Mouse (Mus musculus) cerebellum, postnatal 4 days (tissue): Measurements from ENCODE around the gene Hnrnpr.

Source experiments
- DNase-seq, 2 experiments: peaks; one replicate each; pipeline ENCODE4 v3.0.0; 2022; ENCODE audit warnings: low spot score in 2 of 2, mixed read lengths in 1 of 2

Gene Hnrnpr

GRCm38 (mm10) chr4:136308355-136308754, 2.4 kb upstream of the Hnrnpr start:
- no peak for DNase-seq

DNA sequence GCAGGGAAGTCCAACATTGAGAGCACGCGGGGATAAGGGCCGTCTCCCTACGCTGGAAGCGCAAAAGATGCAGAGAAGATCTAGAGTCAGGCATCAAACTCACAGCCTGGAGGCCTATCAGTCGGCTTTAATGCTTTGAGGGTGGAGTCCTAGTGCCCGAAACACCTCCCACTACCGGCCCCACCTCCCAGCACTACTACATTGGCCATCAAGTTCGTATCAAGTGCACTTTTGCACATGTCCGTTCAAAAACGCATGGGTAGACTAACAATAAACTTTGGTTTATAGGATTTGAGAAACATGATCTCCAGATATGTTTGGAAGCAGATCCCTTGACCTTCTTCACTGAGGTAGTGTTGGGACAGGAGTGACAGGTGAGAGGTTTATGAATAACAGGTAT, 962 bp upstream of the Hnrnpr start:
- DNase-seq = no peak

DNA sequence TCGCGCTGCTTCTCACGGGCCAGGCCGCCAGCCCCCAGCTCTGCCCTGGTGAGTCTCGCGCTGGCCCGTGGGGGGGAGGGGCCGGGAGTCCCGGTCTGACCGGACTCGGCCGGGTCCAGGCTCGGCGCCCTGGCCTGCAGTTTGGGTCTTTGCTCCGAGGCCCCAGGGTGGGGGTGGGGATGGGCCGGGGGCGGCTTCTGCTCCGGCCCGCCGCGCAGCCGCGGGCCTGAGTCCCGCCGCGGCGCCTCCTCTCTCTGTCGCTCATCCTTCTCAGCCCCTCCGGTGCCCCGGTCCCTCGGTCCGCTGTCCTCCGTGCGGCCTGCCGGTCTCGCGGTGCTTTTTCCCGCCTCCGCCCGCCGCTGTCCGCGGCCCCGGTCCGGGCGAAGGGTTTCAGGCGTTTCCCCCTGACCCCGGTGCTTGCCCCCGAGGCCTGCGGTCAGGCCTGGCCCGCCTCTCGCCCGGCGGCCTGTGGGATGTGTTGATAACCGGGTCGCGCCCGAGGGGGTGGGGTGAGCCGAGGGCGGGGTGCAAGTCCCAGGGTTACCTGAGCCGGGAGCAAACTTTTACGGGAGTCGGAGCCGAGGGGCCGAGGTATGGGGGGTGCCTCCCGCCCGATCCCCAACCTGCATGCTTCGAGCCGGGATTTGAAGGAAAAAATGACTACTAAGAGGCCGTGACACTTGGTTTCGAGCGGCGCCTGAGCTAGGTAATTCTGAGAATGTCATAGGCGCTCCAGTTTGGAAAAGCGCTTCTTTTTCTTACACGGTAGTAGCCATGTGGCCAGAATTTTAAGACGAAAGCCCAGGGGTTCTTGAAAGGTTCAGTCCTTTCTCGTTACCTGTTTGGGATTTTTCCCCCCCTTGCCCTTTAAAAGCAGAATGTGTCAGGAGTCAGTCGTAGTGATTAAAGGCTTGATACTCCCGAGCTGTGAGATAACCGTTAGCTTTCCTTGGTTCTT, 579 bp downstream of the Hnrnpr start:
- peak in 1 of 2 experiments; percentile 50 for DNase-seq

GRCm38 (mm10) chr4:136312616-136313015, 1.9 kb downstream of the Hnrnpr start:
- DNase-seq = no peak

DNA sequence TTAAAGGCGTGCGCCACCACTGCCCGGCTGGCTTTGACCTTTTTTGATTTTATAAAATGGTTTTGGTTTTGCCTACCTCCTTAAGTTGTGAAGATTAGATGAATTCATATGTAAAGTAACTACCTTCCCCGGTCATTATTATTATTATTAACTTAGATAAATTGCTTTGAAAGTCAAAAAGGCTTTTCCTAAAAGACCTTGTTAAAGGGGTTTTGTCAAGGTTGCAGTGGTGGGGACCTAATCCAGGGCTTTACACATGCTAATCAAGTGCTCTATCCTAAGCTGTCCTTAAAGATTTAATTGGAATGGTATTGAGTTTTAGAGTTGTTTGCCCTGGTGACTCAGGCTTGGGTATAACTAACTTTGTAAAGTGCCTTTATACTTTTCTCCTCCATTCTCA, 6.9 kb downstream of the Hnrnpr start:
- no peak for DNase-seq

DNA sequence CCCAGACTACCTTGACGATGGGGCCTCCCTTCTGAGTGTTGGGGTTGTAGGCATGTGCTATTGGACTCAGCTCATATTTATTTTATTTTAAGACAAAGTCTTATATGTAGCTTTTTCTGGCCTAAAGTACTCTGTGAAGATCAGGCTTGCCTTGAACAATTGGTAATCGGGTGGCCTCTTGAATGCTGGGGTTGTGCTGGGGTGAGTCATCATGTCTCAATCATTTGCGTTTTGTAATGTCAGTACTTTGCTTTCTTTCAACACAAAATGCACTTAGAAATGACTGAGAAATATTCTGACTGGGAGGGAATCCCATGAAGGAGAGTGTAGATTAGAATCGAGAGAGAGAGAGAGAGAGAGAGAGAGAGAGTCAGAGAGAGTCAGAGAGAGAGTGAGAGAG, 9.3 kb downstream of the Hnrnpr start:
- no peak for DNase-seq

- DNase-seq = no peak
These were observed 13.5 kb downstream of the Hnrnpr start for GRCm38 (mm10) chr4:136324226-136324625.

- no peak for DNase-seq
These were observed 16.5 kb downstream of the Hnrnpr start for GRCm38 (mm10) chr4:136327238-136327637.

DNA sequence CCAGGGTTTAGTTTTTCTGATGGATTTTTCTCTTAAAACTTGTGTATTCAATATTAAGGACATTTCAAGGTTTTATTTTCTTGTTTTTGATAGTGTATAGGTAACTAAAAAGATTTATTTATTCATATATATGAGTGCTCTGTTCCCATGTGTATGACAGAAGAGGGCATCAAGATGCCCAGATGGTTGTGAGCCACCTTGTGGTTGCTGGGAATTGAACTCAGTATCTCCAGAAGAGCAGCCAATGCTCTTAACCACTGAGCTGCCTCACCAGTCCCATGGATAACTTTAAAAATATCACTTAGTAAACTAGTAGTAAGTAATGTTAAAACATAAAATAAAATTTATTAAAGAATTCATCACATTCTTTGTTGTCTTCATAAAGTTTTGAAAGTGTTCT, 17.4 kb downstream of the Hnrnpr start:
- DNase-seq = no peak

DNA sequence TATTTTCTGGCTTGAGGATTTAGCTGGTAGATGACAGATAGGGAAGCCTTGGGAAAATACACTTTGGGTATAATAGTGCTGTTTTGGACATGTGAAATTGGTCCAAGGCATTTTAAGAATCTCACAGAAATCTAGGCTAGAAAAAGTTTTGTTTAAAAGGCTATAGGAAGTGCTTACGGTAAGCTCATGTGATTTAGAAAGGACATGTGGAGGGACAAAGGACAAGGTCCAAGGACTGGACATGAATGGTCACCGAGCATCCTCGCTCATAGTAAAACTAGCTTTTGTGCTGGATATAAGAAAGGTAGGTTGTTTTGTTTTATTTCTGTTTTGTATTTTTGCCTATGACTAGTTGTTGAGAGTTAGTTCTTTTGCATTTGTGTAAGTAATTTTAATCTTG, 21.0 kb downstream of the Hnrnpr start:
- DNase-seq = no peak

- DNase-seq = no peak
These were observed 22.4 kb downstream of the Hnrnpr start for GRCm38 (mm10) chr4:136333191-136333590.

GRCm38 (mm10) chr4:136335065-136335464, 24.3 kb downstream of the Hnrnpr start:
- DNase-seq = no peak

- DNase-seq = no peak
These were observed 26.4 kb downstream of the Hnrnpr start for GRCm38 (mm10) chr4:136337129-136337528.

DNA sequence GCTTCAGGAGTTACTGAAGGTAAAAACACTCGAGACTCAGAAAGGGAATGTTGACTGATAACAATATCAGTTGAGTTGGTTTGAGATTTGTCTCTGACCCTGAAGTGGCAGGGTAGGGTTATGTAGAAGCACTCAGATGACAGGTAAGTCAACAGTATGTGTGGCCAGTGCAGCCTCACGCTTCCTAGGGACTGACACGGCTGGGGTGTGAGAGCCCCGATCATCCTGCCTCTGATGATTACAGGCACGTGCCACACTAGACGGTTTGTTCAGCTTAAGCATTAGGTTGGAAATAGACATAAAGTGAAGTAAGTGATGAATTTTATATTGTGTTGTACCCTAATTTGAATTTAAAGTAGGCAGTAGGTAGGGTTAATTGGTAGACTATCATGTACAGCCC, 38.9 kb downstream of the Hnrnpr start:
- DNase-seq = no peak

DNA sequence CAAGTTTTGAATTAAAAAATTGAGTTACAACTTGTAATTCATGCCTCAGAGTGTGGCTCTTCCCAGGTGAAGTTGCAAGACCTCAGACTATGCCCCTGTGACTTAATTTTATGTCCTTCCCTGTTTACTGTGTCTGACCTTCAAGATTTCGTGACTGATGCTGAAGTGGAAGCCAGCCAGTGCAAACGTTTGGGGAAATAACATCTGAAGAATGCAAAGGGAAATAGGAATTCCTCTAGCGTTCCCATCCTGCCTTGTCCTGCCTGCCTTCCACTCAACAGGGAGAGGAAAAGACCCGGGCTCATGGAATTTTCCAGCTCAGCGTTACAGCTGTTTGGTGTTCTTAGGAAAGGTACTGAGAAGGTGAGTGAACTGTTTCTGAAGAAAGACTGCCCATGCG, 46.3 kb downstream of the Hnrnpr start:
- DNase-seq = no peak

DNA sequence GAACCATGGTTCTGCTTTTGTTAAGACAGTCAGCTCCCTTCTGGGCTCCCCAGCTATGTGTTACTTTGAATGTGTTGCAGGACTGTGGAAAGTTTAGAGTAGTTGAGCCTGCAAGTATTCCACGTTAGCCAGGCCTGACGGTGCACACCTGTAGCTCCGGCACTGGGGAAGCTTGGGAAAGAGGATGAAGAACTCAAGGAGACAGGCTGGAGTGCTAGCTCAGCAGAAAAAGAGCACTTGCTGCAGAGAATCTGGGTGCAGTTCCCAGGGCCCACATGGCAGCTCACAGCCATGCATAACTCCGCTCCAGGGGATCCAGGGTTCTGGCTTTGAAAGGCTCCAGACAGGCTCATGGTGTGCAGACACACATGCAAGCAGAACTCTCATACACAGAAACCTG, 46.7 kb downstream of the Hnrnpr start:
- DNase-seq = no peak

DNA sequence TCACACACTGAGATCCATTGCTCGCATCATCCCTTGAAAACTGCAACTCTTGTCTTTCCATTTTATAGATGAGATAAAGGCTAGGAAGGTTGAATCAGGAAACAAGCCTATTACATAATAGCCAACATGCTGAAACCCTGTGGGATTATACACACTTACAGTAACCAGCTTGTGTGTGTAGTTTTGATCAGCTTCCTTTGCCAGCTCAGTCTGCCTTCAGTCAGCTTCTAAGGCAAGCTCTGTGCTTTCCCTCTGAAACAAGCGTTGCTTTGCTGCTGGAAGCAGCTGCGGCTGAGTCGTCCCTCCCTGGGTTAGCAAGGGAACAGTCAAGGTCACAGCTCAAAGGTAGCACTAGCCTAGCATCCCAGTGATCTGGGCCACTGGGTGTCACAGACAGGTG, 57.1 kb downstream of the Hnrnpr start:
- no peak for DNase-seq

- DNase-seq = peak; percentile 49 to 70
These were observed 59.0 kb downstream of the Hnrnpr start for GRCm38 (mm10) chr4:136369727-136370126.

DNA sequence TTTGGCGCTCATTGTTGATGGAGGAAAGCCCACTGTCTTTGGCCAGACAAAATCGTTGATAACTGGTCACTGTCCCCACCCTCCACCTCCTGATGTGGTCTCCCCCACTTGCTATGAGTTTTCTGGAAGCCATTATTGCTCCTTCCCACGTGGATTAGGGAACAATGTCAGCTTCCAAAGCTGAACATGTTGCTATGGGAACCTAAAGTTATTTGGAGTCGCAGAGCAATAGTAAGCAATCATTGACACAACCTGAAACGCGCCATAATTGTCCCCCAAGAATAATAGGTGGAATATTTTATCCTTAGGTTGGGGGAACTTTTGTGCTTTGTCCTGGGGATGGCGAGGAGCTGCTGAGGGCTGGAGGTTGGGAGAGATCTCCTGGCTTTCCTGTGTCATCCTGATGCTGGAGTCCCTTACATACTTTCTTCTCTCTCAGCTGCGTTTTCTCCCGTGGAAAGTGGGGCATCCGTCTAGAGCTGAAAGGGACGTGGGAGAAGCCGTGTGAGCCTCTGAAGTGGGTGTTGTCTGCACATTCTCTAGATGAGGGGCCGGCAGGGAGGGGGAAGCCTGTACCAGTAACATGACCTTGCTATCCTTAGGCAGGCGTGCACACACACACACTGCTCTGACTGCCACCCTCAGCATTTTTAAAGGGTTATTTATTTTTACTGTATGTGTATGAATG, 62.9 kb downstream of the Hnrnpr start:
- DNase-seq = no peak

GRCm38 (mm10) chr4:136377001-136377400, 66.3 kb downstream of the Hnrnpr start:
- DNase-seq = no peak

GRCm38 (mm10) chr4:136383052-136383451, 72.3 kb downstream of the Hnrnpr start:
- no peak for DNase-seq

- DNase-seq = no peak
These were observed 73.1 kb downstream of the Hnrnpr start for GRCm38 (mm10) chr4:136383839-136384238.

GRCm38 (mm10) chr4:136387261-136387660, 76.5 kb downstream of the Hnrnpr start:
- no peak for DNase-seq
